Mouse (Mus musculus): ENCODE measurements around the gene Rab6b.

DNA sequence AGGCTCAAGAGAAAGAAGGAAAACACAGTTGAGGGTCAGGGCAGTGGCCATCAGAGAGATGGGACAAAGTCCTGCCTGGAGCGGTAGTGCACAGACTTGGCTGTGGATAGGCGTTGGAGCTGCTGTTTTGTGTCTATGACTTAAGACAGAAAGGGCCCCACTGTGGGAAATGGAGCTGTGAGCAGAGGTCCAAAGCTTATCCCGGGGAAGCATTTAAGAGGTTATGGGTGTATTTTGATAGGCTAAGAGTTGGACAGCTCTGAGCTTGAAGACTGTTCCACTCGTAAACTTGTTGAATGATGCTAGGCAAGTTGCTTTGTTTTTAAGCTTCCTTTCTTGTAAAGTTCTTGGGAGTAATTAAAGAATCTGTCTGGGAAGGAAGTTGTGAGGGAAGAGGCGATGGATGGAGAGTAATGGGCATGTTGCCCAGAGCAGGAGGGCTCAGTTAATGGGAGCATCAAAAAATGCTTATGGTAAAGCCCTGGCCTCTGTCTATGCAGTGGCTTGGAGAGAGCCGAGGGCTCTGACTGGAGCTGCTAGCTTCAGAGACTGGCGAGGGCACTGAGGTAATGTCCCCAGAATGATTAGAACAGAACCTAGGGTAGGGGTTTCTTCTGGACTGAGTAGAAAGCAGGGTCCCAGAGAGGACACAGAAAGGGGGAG, 39.9 kb upstream of the Rab6b start:
- TF ChIP-seq CTCF (IDR thresholded peaks at IDR 0.05; ENCODE audit: control insufficient read depth, insufficient read depth, insufficient read length) (no peak), MYOG (IDR thresholded peaks at IDR 0.05; ENCODE audit: control insufficient read depth, extremely low read depth, insufficient read length) (no peak), CEBPB (IDR thresholded peaks at IDR 0.05; ENCODE audit: low read depth) (no peak), MAX (IDR thresholded peaks at IDR 0.05) (no peak)

Measured in C2C12 (cell line).